Mouse (Mus musculus) cerebellum, adult 11-12 months (tissue): ENCODE results near the gene Podnl1.

ENCODE experiments used
- DNase-seq: peaks from one replicate; pipeline ENCODE4 v3.0.0; 2022

The Podnl1 gene

DNA sequence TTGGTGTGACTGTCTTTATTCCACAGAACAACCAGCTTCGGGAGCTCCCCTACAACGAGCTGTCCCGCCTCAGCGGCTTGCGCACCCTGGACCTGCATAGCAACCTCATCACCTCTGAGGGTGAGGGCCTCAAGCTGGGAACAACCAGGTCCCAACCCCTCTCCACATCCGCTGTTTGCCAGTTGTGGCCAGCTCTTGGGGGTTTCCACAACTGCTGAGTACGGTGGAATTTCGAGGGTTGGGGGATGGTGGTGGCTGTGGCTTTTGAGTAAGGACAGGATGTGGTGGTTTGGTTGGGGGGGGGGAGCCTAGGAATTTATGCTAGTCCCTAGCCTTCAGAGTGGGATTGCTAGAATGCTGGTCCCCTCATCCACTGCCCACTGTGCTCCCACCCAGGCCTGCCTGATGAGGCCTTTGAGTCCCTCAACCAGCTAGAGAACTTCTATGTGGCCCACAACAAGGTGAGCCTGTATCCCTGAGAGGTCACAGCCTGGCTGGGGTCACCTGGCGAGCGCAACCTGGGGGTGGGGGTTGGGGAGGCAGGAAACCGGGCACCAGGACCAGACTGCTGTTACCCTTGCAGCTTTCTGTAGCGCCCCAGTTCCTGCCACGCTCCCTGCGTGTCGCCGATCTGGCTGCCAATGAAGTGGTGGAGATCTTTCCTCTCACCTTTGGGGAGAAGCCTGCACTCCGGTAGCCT, 1.6 kb downstream of the Podnl1 start:
- DNase-seq = no peak

DNA sequence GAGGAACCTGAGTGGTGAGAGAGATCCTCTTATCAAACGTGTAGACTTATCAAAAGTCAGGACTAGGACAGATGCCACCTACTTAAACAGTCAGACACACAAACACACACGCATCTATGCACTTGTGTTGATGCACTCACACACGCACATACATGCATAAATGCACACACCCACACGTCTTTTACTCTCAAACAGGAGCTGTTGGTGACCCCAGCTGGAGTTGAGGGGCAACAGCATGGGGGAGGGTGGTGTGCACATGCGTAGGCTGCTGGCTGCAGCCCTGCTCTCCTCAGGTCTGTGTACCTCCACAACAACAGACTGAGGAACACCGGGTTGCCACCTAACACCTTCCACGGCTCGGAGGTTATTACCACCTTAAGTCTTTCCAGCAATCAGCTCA, 2.5 kb downstream of the Podnl1 start:
- no peak for DNase-seq

DNA sequence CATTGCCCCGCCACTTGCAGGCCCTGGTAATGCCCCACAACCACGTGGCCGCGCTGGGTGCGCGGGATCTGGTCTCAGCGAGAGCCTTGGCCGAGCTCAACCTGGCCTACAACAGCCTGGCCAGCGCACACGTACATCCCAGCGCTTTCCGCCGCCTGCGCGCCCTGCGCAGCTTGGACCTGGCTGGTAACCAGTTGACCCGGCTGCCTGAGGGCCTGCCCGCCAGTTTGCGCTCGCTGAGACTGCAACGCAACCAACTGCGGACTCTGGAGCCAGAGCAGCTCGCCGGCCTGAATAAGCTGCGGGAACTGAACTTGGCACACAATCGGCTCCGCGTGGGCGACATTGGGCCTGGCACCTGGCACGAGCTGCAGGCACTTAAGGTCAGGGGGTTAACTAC, 5.0 kb downstream of the Podnl1 start:
- peak; percentile 86 for DNase-seq

- DNase-seq = no peak
Measured at GRCm38 (mm10) chr8:84132225-84132624, 6.4 kb downstream of the Podnl1 start.

- DNase-seq = no peak
Measured at GRCm38 (mm10) chr8:84137848-84138247, 12.1 kb downstream of the Podnl1 start.

DNA sequence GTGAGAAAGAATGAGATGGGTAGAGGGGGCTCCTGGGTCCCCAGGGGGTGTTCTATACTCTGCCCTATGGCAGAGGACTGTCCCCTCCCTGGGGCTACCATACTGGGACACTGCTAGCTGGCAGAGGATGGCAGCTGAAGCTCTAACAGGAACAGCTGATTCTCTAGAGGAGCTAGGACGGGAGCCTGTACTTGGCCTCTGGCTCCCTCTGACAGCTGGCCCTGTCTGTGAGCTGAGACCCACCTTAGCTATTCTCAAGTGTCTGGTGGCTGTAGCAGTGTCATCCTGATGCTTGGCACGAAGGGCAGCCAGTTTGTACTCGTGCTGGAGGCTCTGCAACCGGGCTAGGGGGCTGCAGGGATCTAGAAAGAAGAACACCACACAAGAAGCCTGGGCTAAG, 15.0 kb downstream of the Podnl1 start:
- DNase-seq = no peak

GRCm38 (mm10) chr8:84144636-84145245, 19.0 kb downstream of the Podnl1 start:
- no peak for DNase-seq

GRCm38 (mm10) chr8:84147324-84147766, 21.6 kb downstream of the Podnl1 start:
- no peak for DNase-seq

DNA sequence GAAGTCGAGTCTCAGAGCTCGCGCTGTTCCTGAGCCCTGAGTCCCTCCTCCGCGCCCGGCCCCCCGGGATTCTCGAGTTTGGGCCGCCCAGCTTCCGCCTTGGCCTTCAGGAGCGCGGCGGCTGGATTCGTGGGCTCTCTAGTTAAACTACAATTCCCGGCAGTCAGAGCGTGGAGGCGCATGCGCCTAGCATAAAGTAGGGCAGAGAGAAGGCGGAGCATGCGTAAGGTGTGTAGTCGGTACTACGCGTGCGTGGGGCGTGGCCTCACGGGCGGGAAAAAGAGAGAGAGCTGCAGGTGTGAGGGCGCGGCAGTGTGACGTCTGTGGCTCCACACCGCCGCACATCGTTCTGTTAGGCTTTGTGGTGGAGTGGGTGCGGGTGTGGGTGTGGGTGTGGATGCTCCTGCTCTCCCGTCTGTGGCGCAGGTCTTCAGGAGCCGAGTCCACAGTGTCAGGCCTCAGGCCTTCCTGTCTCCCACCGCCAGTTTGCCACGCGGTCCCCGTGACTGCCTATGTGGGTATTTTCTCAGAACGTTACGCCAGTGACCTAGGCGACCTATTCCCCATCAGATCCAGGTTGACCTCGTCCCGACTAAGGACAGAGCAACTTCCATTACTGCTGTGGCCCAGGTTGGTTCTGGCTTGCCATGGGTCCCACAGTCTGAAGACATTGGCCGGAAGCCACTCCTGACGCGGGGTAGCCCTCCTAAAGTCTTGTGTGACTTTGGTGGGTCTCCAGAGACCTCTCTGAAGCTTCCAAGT, 22.2 kb downstream of the Podnl1 start, which contains the start of the genes Cc2d1a and 4930432K21Rik:
Cc2d1a (minus strand) TSS at position 168 of the 762 bp plus-strand sequence.
4930432K21Rik (plus strand) TSS at position 257 of the 762 bp plus-strand sequence.
- peak; percentile 98 for DNase-seq

DNA sequence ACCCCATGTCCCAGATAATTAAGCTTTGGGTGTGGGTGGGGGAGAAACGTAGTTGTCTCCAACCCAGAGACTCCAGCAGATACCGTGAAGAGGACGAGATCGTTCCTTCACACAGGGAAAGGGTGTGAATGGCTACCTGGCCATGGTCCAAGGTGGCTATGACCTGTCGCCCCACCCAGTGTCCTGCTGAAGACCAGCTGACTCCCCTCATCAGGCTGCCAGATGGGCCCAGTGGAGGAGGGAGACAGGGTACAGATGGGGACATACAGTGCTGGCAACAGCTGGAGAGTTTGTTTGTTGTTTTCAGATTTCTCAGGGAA, 22.7 kb downstream of the Podnl1 start:
- DNase-seq = peak; percentile 69

DNA sequence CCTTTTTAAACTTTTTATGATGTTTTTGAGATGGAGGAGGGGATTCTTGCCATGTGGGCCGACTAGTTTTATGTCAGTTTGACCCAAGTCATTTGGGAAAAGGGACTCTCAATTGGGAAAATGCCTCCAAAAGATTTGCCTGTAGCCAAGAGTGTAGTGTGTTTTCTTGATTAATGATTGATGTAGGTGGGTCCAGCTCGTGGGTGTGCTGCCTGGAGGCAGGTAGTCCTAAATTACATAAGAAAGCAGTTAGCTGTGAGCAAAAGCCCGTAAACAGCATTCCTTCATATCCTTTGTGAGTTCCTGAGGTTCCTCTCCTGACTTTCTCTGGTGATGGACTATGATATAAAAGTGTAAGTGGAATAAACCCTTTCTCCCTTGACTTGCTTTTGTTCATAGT, 23.4 kb downstream of the Podnl1 start:
- DNase-seq = no peak

GRCm38 (mm10) chr8:84157620-84158019, 31.8 kb downstream of the Podnl1 start:
- no peak for DNase-seq

DNA sequence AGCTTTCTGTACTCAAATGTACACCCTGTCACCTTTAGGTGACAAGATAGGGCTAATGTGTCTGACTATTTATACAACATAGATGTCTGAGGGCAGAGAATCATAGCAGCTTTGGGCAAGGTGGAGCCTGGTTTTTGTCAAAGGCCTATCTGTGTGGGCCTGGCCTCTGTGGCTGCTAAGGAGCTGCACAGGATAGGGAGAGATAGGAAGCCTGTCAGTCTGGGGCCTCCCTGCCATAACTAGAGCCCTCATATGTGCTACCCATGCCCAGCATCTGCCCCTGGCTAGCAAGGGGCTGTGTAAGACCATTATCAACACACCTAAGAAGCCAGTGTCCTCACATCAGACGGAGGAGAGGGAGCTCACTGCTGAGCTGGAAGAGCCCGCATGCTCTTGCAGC, 41.9 kb downstream of the Podnl1 start:
- DNase-seq = no peak

GRCm38 (mm10) chr8:84170096-84170495, 44.3 kb downstream of the Podnl1 start:
- no peak for DNase-seq

- peak; percentile 80 for DNase-seq
Measured at GRCm38 (mm10) chr8:84173861-84174260, 48.1 kb downstream of the Podnl1 start.

DNA sequence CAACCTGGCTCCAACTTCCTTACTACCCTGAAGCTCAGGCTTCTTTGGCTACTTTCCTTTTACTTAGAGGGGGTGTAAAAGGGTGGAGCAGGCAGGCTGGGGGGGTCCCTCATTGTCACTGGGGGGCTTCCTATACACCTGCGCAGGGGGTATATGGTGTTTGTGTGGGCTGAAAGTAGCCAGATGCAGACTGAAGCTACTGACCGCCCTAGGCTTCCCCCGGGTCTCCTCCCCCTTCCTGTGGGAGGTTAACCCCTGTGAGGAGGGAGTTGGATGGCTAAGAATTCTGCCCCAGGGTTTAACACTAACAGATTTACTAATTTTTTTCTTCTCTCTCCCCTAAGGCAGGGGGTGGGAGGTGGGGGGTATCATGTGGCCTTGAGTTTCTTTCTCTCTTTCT, 50.8 kb downstream of the Podnl1 start:
- no peak for DNase-seq

- no peak for DNase-seq
Measured at GRCm38 (mm10) chr8:84177405-84177804, 51.6 kb downstream of the Podnl1 start.

DNA sequence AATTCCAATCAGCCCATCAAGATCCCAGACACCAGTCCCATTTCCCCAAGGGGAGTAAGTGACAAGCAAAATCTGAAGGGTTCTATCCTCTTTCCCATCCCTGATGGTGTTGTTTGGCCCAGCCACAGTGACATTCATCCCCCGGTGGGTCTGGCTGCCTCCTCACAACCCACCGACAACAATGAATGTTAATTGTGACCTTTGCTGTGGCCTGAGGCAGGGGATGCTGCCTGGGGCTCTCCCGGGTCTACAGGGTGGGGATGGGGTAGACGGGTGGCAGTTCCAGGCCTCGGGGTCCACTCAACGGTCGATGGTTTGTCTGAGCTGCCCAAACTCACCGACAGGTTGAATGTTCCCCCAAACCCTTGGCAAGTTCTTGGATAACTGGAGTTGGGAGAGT, 52.8 kb downstream of the Podnl1 start:
- DNase-seq = no peak

DNA sequence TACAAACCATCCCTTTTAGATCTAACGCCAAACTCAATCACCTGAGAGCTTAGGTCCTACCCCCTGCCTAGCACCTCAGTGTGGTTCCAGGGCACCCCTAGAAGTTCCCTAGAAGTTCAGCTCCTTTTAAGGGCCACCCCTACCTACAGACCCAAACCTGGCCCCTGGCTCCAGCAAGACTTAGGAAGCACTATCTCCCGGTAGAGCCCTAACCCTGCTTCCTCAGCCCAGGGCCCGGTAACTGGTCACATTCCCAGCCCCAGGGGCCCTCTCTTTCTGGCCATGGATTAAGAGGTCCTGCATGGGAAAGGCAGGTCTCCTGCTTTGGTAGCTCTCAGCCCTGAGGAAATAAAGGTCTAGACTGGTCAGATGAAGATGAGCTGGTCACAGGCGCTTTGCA, 54.2 kb downstream of the Podnl1 start:
- no peak for DNase-seq

GRCm38 (mm10) chr8:84180530-84181190, 54.9 kb downstream of the Podnl1 start:
- DNase-seq = no peak
